Mouse (Mus musculus) layer of hippocampus, adult 2 months (tissue): ENCODE measurements around the gene Olfr173. TPM values are rescaled to one million over a fixed set of nuclear protein-coding genes. Genes with fewer than 3 reads are reported as not detected.

ENCODE experiments used
- DNase-seq, 2 experiments: peaks; one replicate each; pipeline ENCODE4 v3.0.0; 2022; ENCODE audit warnings: low spot score in 2 of 2
- H3K27ac ChIP-seq: fragments of 200-600 bp; 2 replicates; pipeline ENCODE4 v1.8.1; 2022
- H3K4me3 ChIP-seq: fragments of 200-600 bp; 2 replicates; pipeline ENCODE4 v1.8.1; 2022; ENCODE audit warnings: mild to moderate bottlenecking
- CTCF ChIP-seq: fragments of 200-600 bp; conservative IDR thresholded peaks from 2 replicates; pipeline ENCODE4 v1.8.1; 2022; ENCODE audit warnings: antibody characterized with exemption, mild to moderate bottlenecking, moderate library complexity
- long read RNA-seq, 2 experiments: library from polyadenylated mRNA; stranded (forward); transcript quantifications; one replicate each; pipeline ENCODE4 v2.0.0; 2021; ENCODE audit warnings: borderline mapping rate in 2 of 2
- microRNA-seq, 2 experiments: library from miRNA; unstranded; fragments of <30 nt; microRNA quantifications; one replicate each; pipeline ENCODE4 v1.2.0; 2021
- total RNA-seq, 2 experiments: library from RNA; stranded (reverse); gene quantifications; 2 replicates each; pipeline ENCODE4 v1.2.3; 2021

The Olfr173 gene
- not detected for total RNA-seq
- long read RNA-seq, experiment 1 = 0 reads
- long read RNA-seq, experiment 2 = 0 reads

DNA sequence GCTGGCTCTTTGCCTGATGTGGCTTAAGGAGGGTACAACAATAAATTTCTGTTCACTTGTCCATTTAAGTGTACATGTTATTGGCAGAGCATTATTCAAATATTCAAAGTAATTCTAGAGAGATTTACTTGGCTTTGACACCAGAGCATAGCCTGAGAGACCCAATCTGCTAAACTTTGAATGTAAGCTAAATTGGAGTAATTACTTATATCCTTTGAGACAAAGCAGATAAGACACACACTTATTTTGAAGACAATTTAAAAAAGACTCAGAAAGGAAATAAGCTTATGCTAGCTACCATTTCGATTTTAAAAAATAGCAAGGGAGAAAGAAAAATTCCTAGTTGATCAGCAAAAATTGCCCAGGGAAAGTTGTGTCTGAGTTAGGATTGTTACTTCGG, at the start of gene Olfr173:
Gene Olfr173, minus strand, starts transcription at position 101 of the 400 bp plus-strand sequence.
- DNase-seq = no peak
- Histone ChIP-seq H3K27ac (no peak within 1 kb of the TSS), H3K4me3 (no peak within 1 kb of the TSS)
- TF ChIP-seq CTCF = no peak

DNA sequence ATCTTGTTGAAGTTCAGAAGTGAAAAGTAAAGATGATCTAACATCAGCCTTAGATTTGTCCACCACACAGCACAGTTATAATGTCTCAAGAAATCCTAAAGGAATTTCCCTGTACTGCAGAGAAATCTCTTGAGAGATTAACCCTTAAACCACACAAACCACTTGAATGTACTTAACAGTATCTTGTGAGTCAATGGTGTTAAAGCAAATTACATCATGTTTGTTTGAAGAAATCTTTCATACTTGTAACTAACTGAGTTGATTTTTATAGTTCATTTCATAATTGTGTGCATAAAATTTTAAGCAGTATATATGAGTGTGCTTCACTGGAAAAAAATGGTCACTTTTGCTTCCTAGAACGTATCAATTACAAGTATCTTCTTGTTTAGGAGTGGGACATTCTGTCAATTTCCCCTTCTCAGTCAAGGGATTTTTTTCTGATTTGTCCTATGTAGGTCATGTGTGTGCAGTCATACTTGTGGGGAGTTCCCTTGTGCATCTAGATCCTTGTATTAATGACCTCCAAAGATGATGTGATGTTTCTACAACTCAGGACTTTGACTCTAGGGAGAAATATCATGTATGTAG, 26.8 kb upstream of the Olfr173 start, which contains the start of gene Olfr175-ps1:
Gene Olfr175-ps1, minus strand, starts transcription at position 51 of the 588 bp plus-strand sequence.
- H3K4me3 ChIP-seq = no peak within 1 kb of the TSS
- no peak for DNase-seq
- no peak within 1 kb of the TSS for H3K27ac ChIP-seq
- TF ChIP-seq CTCF = no peak

DNA sequence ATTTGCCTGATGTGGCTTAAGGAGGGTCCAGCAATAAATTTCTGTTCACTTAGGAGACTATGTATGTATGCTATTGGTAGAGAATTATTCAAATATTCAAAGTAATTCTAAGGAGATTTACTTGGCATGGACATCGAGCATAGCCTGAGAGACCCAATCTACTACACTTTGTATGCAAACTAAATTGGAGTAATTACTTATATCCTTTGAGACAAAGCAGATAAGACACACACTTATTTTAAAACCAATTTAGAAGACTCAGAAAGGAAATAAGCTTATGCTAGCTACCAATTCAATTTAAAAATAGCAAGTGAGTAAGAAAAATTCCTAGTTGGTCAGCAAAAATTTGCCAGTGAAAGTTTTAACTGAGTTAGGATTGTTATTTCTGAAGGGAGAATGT, 37.0 kb downstream of the Olfr173 start, which contains the start of gene Olfr172:
Gene Olfr172, minus strand, starts transcription at position 101 of the 400 bp plus-strand sequence.
- Histone ChIP-seq H3K27ac (no peak within 1 kb of the TSS), H3K4me3 (no peak within 1 kb of the TSS)
- DNase-seq = no peak
- TF ChIP-seq CTCF = no peak

DNA sequence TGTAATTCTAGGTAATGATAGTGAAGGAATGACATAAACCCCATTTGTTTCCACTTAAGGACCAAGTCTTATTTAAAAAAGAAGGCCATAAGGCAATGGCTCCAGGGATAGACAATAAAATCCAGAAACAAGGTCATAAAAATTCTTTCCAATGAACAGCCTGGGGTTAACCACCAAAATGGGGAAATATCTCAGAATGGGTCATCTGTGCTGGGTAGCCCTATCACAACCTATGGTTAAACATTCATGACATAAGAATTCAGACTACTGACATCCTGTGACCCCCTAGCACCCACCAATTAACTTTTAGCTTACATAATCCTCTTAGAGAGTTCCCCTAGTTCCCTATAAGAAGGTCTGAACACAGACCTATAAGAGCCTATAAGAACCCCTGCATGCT, 43.9 kb downstream of the Olfr173 start:
- no peak for TF ChIP-seq CTCF
- no peak for DNase-seq
- H3K27ac ChIP-seq = no peak overlapping the region
- H3K4me3 ChIP-seq = no peak overlapping the region

DNA sequence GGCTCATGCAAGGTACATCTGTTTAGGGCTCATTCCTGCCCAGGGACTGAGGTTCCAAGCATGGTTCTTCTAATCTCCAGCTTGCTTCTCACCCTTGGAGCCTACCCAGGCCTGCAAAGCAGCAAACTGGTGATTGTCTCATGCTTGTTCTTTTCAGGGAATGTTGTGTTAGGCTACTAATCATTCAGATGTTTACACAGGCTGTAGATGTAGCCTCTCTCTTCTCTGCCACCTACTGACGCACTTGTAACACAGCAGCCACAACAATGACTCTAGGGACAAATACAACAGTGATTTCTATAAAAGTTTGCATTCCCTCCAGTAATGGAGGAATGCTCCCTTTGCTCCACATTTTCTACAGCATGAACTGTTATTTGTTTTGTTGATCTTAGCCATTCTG, 48.8 kb downstream of the Olfr173 start:
- no peak overlapping the region for H3K27ac ChIP-seq
- TF ChIP-seq CTCF = peak; percentile 77
- no peak for DNase-seq
- no peak overlapping the region for H3K4me3 ChIP-seq

DNA sequence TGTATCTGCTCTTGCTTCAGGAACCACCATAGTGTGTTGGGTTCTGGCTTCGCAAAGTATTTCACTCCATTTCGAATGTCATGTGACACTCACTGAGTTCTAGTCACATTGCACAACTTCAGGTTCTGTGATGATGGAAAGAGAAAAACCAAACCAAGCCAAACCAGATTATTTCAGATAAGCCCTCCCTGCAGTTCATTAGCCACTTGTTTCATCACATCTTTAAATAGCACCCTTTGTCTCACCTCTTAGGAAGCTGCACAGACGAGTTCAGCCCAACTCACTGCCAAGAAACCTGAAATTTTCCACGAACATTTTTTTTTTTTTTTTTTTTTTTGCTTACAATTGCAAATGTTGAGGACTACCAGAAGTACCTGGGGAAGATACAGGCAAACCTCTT, 53.4 kb downstream of the Olfr173 start:
- DNase-seq = no peak
- no peak for TF ChIP-seq CTCF
- H3K4me3 ChIP-seq = no peak overlapping the region
- H3K27ac ChIP-seq = no peak overlapping the region

Small RNA genes within 50 kb of the gene (microRNA-seq; reads per million reads assigned to microRNA genes)
- 0 reads per million in 2 experiments for gene Gm27564

Other genes with a start within 250 kb of the Olfr173 start
- gene Gm813, start 183.3 kb downstream of the Olfr173 start, total RNA-seq = not detected
- not detected for gene E330017A01Rik, start 161.5 kb downstream of the Olfr173 start, total RNA-seq
- gene Cpox, start 130.0 kb downstream of the Olfr173 start, total RNA-seq = 10 to 100 TPM; 48.8 to 58.6 TPM
- gene Gpr15, start 81.2 kb downstream of the Olfr173 start, total RNA-seq = not detected
- 10 to 100 TPM; 86.0 to 92.5 TPM for gene Cldnd1, start 72.4 kb downstream of the Olfr173 start, total RNA-seq
- not detected for gene Olfr172, start 37.1 kb downstream of the Olfr173 start, total RNA-seq
- not detected for gene Olfr175-ps1, start 26.5 kb upstream of the Olfr173 start, total RNA-seq
- not detected for gene Olfr177, start 74.5 kb upstream of the Olfr173 start, total RNA-seq
- not detected for gene Olfr178, start 91.8 kb upstream of the Olfr173 start, total RNA-seq
- gene Olfr181, start 128.5 kb upstream of the Olfr173 start, total RNA-seq = not detected
- not detected for gene Olfr180, start 129.1 kb upstream of the Olfr173 start, total RNA-seq
- not detected for gene Olfr183, start 195.1 kb upstream of the Olfr173 start, total RNA-seq
- gene Olfr186, start 230.0 kb upstream of the Olfr173 start, total RNA-seq = not detected
- gene Olfr187, start 239.5 kb upstream of the Olfr173 start, total RNA-seq = not detected